Mouse (Mus musculus) fat pad, adult 2 months (tissue): ENCODE results near the gene Sf1.

Source experiments
- DNase-seq: peaks from one replicate; pipeline ENCODE4 v3.0.0-alpha.2; 2011; ENCODE audit warnings: low read depth, low spot score; ENCODE audit errors: extremely low read depth

Gene Sf1

GRCm38 (mm10) chr19:6396237-6396636 is 32.7 kb downstream of the Sf1 start:
- no peak for DNase-seq

DNA sequence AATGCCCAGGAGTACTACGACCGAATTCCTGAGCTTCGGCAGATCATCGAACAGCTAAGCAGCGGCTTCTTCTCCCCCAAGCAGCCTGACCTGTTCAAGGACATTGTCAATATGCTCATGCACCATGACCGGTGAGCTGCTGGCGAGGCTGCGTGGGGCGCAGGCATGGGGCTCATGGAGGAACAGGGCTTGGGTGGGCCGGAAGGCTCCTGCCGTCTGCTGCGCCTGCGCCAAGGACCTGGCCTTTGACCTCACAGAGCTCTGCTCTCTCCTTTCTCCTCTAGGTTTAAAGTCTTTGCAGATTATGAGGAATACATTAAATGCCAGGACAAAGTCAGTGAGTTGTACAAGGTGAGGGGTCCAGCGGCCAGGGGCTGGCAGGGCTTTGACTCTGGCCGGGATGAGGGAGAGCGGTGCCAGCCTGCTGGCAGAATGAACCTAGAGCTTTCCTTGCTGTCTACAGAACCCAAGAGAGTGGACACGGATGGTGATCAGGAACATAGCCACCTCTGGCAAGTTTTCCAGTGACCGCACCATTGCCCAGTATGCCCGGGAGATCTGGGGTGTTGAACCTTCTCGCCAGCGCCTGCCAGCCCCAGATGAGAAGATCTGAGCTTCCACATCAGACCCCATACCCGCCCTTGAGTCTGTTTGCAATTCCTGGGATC is 34.2 kb downstream of the Sf1 start:
- DNase-seq: no peak

- no peak for DNase-seq
These were observed 35.2 kb downstream of the Sf1 start for GRCm38 (mm10) chr19:6398447-6399284.

DNA sequence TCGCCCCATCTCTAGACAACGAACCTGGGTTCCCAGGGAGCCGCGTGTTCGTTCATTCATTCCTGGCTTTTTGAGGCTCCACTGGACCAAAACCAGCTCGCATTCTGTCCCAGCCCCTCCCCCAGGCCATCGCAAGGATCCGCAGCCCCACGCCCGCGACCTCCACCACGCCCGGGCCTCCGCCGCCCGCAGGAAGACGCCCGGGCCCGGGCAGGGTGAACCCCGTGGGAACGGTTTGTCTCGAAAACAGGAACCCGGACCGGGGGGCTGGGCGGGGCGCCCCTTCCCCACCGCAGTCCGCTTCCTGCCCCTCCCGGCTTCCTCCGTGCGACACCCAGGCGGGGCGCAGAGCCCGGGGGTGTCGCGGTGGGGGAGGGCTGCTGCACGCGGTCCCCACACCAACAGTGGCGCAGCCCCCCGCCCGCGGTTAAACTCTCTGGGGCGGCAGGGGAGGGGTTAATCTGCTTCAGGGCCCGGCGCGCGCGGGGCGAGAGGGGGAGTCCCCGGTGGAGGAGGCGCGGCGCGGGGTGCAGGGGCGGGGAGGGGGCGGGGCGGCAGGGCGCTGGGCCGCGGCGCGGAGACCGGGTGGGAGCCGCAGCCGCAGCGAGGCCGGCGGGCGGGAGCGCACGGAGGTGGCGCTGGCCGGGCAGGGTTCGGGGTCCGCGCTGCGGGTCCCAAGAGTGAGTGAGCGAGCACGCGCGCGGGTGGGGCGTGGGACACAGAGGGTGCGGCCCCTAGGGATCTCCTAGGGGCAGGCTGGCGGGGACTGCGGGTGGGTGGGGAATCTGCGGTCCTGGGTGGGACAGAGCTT is 36.0 kb downstream of the Sf1 start, which contains the start of gene Rasgrp2:
Rasgrp2 (plus strand) TSS at position 56 of the 811 bp plus-strand sequence.
- DNase-seq: no peak

DNA sequence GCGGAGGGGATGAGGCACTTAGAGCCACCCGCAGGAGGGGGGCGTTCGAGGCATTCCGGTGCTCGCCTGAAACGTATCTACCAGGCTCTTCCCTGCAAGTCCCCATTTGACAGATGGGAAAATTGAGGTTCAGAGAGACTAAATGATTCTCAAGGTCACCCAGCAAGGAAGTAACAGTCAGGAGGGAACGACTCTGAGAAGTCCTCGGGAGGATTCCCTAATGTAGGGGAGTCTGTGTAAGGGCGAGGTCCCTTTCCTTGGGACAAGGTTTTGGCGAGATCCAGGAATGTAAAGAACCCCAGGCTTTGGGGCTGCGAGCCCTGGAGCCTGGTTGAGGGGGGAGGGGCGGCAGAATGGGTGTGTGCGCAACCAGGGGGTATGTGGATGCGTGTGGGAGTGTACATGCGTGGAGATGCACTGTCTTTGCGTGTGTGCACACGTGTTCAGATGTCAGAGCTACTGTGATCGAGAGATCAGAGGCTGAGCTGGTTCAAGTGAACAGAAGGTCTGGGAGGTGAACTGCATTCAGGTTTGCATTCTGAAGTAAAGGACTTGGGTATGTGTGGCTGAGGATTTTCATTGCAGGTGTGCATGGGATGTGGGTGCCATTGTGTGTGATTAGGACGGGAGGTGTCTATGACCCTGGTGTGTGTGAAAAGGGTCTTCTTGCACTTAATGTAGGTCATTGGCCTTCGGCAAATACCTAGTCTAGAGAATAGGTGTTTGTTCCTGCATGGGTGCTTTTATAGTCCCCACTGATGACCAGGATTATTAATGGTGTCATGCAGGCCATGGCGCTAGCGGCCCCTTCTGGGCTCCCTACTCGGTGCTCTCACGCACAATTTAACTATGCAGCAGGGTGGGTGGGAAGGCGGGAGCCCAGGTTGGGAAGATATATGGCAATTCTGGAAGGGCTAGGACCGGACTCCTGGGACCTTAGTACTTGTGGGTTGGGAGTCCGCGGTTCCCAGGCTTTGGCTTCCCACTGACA is 36.9 kb downstream of the Sf1 start:
- no peak for DNase-seq

- no peak for DNase-seq
These were observed 37.8 kb downstream of the Sf1 start for GRCm38 (mm10) chr19:6401131-6401815.

GRCm38 (mm10) chr19:6401951-6402350 is 38.5 kb downstream of the Sf1 start:
- DNase-seq: no peak

- no peak for DNase-seq
These were observed 40.4 kb downstream of the Sf1 start for GRCm38 (mm10) chr19:6403869-6404268.

DNA sequence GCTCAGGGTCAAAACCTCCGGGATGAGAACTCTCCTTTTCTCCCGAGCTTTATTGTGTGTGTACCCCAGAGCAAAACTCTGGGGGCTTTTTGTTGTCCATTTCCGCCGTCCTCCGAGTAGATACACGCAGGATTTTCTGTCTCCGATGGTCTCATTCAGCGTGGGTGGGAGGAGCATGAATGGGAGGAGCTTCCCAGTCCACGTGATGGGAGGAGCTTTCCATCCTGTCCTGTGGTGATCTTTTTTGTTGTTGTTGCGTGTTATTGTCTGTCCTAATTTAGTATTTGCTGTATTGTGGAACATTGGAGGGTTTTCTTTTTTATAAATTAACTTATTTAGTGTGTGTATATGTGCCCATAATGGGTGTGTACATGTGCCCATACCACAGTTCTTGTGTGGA is 41.9 kb downstream of the Sf1 start:
- no peak for DNase-seq

GRCm38 (mm10) chr19:6407109-6407508 is 43.6 kb downstream of the Sf1 start:
- DNase-seq: no peak

DNA sequence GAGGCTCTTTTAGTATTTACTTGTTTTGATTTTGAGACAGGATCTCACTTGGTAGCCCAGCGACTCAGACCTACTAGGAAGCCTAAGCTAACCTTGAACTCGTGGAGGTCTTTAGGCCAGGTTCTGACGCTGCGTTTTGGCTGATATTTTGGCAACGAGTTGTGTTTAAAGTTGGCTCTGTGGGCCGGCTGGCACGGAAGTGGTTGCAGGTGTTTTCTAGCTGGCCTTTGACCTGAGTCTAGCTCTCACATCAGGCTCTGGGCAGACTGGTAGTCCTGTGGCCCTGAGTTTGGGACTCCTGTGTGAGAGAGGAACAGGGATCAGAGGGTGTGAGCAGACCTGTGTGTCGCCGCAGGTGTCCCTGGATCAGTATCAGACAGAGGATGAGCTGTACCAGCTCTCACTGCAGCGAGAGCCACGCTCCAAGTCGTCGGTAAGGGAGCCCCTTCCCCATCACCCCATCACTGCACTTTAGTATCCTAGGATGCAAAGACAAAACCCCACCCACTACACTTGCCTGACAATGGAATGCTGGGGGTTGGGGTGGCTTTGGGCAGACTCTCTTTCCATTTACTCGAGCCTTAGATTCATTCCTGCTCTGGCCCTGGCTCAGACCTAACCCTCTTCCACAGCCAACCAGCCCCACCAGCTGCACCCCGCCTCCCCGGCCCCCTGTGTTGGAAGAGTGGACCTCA is 44.5 kb downstream of the Sf1 start:
- DNase-seq: no peak

GRCm38 (mm10) chr19:6408749-6409148 is 45.3 kb downstream of the Sf1 start:
- DNase-seq: no peak

DNA sequence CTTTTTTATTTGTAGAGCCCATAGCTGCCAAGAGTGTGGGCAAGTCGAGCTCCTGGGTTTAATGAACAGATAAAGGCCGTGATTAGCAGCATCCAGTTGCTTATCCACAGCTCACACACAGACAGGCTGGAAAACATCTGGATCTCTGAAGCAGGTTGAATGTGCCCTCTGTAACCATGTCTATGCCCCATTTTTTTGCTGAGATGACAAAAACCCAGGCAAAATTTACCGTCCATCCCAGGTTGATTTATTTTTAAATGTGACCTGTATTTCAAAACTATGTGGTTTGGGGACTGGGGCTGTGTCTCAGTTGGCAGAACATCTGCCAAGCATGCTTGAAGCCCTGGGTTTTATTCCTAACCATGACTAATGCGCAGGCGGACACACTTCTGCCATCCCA is 45.7 kb downstream of the Sf1 start:
- no peak for DNase-seq

- no peak for DNase-seq
These were observed 46.4 kb downstream of the Sf1 start for GRCm38 (mm10) chr19:6409936-6410335.

DNA sequence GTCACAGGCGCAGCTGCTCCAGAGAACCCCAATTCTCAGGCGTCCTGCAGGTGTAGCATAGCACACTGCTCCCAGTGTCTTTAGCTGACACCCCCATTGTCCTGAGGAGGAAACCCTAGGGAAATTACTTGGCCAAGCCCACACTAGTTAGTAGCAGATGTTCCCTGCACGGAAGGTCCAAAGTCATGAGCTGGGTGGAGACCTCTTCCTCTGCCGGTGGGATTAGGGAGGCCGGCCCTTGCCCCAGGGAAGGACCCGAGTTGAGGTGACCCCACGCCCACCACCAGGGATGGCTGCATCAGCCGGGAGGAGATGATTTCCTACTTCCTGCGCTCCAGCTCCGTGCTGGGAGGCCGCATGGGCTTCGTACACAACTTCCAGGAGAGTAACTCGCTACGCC is 49.3 kb downstream of the Sf1 start:
- DNase-seq: no peak

DNA sequence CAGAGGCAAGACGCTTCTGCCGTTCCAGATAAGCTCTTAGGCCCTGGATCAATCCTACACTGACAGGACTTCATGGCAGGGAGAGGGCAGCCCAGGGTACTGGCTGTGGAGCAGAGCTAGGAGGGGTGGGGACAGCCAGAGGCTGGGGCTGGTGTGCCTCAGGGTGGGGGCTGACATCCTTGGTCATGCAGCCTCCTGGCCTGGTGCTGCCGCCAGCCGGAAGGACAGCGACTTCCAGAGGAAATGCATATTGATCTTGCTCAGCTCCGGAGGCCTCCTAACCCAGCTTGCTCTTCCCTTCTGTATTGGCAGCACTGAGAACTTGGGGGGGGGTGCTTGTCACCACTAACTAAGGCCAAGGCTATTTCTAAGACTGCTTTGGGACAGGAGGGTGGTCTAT is 52.0 kb downstream of the Sf1 start:
- DNase-seq: no peak

GRCm38 (mm10) chr19:6416124-6416770 is 52.8 kb downstream of the Sf1 start:
- no peak for DNase-seq

- no peak for DNase-seq
These were observed 53.6 kb downstream of the Sf1 start for GRCm38 (mm10) chr19:6416894-6417761.
